Mouse (Mus musculus) bone marrow macrophage, adult 2 months (primary cell): ENCODE measurements around the gene Adat3.

Experiments
- CTCF ChIP-seq: IDR thresholded peaks from 2 replicates; pipeline ENCODE4 v1.5.1; 2012; ENCODE audit warnings: low read depth, mild to moderate bottlenecking, low read length, moderate library complexity
- POLR2A ChIP-seq: IDR thresholded peaks from 2 replicates; pipeline ENCODE4 v1.6.1; 2012; ENCODE audit warnings: mild to moderate bottlenecking, low read depth, low read length, borderline replicate concordance

GRCm38 (mm10) chr10:80570419-80570818 is 32.3 kb upstream of the Adat3 start:
- TF ChIP-seq CTCF = no peak
- TF ChIP-seq POLR2A = no peak
